Mouse (Mus musculus) neural tube, embryonic 10.5 days (tissue): Measurements from ENCODE around the gene Dgcr2.

ENCODE experiments used
- DNase-seq: peaks from one replicate; pipeline ENCODE4 v3.0.0-alpha.2; 2017; ENCODE audit warnings: low spot score; ENCODE audit errors: extremely low spot score

Dgcr2 gene

DNA sequence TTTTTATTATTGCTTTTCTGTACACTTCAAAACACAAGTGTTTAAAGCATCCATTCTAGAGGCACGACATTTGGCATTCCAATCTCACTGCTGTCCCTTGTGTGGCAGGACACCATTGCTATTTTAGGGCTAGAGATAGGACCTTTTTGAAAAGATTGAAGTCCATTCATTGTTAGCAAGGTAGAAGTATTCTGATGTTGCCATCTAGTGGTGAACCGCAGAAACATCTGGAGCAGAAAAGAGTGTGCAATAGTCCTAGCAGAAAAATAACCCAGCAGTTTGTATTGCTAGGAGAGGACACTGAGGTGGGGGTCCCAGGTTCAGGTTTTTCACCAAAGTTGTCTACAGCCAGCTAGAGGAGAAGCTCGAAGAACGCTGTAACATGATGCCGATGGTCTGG, 86.2 kb downstream of the Dgcr2 start:
- peak; percentile 38 for DNase-seq

DNA sequence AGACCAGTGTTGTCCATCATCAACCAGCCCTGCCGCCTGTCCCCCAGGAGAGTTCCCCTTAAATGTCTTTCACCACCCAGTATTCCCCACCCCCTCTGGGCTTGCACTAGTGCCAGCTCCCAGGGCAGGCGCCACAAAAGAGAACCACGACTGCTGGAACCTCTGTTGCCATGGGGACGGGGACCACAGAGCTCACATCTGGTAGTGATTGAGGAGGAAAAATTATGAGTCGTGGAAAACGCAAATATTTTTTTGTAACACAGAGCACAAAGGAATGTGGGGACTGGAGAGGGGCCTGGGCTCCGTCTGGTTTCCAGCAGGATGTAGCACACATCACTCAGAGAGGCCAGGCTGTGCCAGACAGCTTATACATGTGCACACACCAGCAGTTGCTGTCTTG, 88.7 kb downstream of the Dgcr2 start:
- peak; percentile 74 for DNase-seq

DNA sequence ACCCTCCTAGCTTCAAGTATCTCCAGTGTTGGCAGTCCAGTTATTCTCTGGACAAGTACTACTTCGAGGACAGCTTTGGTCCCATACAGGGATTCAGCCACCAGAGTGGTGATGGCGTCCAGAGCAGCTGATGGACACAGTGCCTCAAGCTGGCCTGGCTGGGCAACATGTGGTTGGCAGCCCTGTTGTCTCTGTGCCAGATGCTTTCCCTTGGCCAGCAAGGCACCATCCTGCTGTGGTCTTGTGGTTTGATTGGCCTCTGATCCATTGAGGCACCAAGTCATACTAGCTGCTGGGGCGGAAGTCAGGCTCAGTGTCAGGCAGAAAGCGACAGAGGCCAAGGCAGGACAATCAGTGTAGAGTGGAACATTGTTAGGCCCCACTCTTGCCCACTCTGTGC, 89.2 kb downstream of the Dgcr2 start:
- DNase-seq = peak; percentile 32

DNA sequence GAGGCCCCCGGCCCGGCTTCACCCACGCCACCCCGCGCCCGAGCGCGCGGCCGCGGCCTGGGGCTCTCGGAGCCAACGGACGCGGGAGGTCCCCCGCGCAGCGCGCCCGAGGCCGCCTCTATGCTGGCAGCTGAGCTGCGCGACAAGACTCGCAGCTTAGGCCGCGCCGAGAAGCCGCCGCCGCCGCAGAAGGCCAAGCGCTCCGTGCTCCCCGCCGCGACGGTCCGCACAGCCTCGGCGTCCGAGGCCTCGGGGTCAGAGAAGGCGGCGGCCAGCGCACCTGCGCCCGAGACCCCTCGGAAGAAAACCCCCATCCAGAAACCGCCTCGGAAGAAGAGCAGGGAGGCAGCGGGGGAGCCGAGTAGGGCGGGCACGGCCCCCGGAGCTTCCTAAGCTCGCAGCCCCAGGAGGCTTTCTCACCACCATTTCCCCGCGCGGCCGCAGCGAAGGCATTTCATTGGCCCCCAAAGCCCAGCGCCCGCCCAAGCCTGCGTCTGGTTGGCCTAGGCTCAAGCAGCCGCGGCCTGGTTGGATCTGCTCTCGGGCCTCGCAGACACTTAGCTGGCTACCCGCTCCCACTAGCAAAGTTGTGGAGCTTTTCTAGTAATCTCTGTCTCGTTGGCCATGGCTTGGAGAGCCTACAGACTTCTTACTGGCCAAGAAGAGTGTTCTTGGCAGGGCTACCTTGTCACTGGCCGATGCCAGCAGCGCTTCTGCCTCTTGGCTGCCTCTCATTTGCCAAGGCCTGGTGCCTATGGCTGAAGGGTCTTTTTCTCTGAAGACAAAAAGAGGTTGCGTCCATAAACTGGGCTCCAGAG, 91.0 kb downstream of the Dgcr2 start:
- peak; percentile 91 for DNase-seq

DNA sequence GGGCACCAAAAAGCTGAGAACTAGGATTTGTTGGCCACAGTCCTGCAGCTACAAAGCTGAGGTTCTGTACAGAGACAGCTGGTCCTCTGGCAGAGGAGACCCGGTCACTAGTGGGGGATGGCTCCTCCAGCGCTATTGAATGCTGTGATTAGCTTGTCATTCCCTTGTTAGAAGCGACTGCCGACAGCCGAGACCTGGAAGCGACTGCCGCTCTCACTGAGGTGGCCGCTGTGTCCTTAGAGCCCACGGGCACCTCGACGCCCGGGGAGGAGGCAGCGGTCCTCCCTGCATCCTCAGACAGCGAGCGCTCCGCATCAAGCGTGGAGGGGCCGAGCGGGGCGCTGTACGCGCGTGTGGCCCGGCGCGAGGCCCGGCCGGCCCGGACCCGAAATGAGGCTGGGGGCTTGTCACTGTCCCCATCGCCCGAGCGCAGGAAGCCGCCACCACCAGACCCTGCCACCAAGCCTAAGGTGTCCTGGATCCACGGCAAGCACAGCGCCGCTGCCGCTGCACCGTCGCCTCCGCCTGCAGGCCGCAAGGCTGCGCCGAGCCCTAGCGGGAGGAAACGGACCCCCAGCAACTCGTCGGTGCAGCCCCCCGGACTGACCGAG, 91.7 kb downstream of the Dgcr2 start:
- DNase-seq = peak; percentile 75

DNA sequence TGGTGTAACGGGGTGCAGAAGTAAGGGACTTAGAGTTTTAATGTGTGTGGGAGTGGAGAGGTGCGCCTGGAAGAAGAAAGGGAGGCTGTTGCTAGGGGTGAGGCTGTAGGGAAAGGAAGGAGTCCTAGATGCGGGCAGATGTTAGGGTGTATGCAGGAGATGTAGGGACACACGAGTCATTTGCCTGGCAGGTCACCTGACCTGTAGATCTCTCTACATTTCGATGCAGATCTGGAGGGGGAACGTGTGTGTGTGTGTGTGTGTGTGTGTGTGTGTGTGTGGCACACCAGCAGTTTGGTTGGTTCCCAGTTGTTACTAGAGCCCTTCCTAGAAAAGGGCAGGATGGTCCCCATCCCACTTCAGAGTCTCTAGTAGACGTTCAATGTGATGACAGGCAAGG, 93.4 kb downstream of the Dgcr2 start:
- DNase-seq = no peak

DNA sequence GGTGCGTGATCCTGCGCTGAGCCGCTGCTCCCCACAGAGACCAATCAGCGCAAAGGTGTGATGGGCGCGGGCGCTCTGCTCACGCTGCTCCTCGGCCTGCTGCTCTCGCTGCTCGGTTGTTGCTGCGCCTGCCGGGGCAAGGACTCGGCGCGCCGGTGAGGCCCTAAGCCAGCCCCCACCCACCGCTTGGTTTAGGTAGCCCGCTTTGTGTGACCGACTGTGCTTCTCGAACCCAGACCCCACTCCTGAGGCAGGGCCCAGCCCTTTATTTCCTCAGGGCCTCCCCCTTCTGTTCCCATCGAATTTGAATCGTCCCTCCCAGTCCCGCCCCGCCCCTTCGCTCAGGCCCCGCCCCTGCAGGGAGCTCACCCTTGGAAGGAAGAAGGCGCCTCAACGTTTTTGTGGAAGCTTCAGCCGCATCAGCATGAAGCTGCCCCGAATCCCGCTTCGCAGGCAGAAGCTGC, 93.9 kb downstream of the Dgcr2 start:
- DNase-seq = peak; percentile 78

DNA sequence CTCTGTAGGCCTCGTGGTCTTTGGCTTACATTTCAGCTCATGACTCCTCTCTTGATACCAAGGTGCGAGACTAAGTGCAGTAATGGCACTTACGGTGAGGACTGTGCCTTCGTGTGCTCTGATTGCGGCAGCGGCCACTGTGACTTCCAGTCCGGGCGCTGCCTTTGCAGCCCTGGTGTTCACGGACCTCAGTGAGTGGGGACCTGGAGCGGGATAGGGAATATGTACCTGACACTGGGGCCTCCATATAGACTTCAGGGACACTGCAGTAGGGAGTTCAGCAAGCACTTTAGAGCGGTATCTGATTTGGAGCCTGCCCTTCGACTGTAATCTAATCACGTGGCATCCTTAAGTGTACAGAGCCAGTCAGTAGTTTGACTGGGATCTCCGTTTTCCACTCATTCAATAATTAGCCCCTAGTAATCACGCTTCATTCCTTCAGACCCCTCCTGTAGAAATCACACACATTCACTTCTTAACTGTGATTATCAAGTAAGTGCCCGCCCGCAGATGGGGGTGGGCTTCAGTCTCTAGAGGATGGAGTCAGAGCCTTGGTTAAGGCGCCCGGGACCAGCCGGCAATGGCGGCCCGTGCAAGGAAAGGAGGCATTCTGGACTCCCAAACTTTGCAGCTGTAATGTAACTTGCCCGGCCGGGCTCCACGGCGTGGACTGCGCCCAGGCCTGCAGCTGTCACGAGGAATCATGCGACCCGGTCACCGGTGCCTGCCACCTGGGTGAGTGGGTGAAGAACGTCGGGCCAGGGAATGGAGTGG, 94.5 kb downstream of the Dgcr2 start:
- DNase-seq = peak; percentile 54

DNA sequence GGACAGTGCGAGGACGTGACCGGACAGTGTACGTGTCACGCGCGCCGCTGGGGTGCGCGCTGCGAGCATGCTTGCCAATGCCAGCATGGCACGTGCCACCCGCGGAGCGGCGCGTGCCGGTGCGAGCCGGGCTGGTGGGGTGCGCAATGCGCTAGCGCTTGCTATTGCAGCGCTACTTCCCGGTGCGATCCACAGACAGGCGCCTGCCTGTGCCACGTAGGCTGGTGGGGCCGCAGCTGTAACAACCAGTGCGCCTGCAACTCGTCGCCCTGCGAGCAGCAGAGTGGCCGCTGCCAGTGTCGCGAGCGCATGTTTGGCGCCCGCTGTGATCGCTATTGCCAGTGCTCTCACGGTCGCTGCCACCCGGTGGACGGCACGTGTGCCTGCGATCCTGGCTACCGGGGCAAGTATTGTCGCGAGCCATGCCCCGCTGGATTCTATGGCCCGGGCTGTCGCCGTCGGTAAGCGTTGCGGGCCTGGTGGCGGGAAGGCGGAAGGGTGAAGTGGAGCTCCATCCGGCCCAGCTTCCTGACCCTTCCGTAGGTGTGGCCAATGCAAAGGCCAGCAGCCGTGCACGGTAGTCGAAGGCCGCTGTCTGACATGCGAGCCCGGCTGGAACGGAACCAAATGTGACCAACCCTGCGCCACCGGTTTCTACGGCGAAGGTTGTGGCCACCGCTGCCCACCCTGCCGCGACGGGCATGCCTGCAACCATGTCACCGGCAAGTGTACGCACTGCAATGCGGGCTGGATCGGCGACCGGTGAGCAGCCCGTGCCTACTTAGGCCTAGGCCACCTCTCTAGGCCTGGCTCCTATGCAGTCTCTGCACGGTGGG, 95.3 kb downstream of the Dgcr2 start:
- peak; percentile 62 for DNase-seq

DNA sequence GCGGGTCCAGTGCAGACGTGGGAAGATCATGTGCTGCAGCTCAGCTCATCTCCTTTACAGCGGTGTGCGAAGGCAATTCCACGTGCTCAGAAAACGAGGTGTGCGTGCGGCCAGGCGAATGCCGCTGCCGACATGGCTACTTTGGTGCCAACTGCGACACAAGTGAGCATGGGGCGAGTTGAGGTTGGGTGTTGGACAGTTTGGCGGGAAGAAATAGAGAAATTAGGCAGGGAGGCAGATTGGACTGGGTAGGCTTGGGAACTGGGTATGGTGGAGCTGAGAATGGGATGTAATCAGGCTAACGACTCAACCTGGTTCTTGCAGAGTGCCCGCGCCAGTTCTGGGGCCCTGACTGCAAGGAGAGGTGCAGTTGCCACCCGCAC, 95.9 kb downstream of the Dgcr2 start:
- DNase-seq = no peak

DNA sequence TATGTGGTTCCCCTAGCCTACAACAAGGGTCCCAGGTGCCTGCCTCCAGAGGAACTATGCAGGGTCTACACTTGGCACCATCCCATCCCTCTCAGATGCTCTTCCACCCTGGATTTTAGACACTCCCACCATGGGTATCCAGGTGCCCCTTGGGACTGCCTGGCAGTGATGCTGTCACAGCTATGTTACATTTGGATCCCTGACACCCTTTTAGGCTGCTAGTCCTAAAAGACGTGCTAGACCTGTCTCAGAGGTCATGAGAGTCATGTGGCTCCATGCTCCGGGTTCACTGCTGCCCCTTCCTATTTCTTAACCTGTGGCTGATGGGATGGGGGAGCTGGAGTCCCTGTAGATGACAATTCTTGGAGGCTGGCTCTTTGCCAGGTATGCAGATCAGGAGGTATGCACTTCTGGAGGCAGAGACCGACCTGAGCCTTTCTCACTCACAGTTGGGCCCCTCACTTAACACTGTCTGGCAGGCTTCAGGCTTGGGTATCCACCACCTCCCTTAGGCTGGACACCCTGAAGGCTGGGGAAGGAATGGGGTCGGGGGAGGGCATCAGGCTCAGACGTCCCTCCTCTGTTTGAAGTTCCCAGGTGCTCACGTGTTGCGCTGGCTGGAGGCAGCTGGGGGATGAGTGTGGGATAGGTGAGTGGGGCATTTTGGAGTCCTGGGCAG, 96.4 kb downstream of the Dgcr2 start:
- DNase-seq = peak; percentile 40

DNA sequence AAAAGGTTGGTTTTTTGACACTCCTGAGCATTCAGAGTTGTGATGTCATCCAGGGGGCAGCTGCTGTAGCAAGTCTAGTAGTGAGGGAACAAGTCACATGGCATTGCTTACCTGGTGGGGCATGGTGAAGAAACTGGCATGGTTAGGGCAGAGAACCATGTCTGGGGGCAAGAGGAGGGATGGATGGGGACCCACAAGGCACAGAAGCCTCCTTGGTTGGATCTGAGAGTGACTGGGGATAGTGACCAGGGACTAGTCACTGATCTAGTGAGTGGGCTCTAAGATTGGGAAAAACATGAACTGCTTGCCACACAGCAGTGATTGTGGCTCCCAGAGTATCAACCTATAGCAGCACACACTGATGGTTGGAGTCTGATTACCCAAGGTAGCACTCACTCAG, 98.8 kb downstream of the Dgcr2 start:
- DNase-seq = peak; percentile 27

DNA sequence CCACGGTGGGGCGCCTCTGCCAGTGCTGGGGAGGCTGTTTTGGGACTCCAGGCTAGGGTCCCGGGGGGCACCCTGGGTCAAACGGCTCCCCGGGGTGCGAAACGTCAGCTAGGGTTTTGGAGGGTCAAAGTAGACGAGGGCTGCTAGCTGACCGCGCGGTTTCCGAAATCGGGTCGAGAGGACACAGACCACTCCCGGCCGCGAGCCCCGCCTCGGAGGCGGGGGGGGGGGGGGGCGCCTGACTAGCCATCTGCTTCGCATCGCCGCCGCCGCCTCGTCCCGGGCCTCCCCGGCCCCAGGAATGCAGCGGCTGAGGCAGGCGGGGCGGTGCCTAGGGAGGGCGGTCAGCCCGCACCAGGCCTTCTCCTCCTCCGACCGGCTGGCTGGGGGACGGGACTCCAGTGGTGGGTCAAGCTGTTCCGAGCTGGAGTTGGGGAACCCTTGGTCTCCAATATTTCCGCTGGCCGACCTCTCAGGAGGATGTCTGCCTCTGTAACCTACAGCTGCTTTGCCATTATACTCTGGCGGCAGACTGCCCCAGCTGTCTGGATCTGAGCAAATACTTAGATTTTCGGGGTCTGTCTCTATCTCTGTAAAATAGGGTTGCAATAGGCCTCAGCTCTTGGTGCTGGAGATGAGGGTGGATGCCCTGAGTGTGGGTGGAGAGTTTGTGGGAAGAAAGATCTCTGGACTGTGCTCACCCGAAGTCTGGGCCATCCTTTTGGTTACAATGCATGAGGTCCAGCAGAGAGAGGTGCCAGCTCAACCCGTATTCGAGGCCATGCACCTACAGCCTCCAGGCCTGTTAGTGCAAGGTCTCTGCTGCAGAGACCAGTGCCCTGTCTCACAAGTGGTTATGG, 99.8 kb downstream of the Dgcr2 start:
- DNase-seq = no peak

DNA sequence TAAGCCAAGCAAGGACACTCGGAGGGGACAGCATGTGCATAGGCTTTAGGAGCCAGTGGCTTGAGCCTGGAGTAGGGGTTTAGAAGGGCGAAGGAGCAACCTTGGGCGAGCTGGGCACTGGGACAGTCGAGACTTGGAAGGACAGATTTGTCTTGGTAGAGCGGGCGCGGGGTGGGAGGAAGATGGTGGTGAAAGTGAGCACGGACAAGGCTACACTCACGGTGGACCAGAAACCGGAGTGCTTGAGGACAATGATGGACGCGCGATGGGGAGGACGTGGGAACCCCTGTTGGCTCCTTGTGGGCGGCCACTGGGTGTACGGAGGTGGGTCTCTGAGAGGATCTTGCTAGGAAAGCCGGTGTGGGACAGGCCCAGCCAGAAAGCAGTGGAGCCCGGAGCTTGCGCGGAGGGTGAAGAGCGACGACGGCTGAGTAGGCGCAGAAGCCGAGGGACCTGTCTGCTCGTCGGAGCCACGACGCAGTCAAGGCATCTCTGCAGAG, 100.5 kb downstream of the Dgcr2 start:
- peak; percentile 81 for DNase-seq

DNA sequence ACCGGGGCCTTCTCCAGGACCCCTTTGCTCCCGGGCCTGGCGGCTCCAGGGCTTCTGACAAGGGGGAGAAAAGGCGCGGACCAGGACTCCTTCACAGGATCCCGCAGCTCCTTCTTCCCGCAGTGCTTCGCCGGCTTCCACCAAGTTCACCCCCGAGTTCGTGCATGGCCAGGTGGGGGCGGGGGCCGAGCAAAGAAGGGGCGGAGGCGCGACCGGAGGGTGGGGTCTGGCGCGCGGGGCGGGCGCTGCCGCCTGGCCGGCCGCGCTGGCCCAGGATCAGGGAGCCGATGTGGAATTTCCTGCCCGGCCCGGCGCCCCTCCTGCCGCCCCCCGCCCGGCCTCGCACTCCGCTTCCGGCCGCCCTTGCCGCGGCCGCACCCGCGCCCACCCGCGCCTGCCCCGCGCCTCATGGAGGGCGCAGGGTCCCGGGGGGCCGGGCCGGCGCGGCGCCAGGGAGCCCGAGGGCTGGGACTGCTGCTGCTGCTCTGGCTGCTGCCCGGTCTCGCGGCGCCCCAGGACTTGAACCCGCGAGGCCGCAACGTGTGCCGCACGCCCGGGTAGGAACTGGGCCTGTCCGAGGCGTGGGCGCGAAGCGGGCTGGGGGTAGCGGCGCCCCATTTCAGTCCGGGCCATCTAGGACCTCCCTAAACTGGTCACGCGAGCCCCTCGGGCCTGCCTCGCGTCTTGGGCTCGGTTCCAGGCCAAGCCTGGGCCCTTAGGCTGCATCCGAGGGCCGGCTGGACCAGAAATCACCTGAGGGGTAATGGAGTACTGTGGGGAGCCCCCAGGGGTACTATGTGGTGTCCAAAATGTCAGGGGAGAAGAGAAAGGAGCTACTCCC, 101.2 kb downstream of the Dgcr2 start, which contains the start of gene Scarf2:
Gene Scarf2, plus strand, starts transcription at position 312 of the 841 bp plus-strand sequence.
- DNase-seq = peak; percentile 73

DNA sequence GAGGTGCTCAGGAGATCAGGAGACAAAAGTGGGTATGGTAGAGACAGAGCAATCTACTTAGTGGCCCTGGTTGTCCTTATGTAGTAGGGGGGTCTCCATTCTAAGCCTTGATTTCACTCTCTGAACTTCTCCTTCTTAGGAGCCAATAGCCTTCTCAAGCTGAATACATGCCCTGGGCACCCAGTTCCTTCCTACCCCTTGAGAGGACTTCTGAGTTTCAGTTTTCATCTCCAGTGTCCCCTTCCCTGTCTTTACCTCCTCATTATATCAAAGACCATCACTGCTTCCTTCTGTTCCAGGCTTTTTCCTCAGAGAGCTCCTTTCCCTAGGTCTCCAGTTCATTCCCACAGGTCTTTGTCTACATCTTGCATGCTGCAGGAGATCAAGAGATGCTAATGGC, 101.8 kb downstream of the Dgcr2 start:
- peak; percentile 18 for DNase-seq

DNA sequence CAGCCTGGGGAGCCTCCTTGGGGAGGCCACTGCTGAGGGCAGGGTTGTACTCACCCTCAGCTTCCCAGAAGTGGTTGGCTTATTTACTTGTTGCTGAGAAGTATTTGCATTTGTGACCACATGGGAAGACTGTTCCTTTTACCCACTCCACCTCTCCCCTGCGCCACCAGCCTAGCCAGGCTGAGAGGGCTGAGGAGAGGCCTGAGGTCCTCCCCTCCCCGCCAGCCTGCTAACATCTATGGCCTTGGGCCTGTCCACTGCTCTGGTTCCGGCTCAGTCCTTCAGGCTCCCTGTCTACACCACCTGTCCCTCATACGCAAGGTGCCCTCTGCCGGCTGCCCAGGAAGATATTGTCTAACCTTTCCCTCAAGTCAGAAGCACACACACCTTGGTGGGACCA, 102.7 kb downstream of the Dgcr2 start:
- DNase-seq = no peak

DNA sequence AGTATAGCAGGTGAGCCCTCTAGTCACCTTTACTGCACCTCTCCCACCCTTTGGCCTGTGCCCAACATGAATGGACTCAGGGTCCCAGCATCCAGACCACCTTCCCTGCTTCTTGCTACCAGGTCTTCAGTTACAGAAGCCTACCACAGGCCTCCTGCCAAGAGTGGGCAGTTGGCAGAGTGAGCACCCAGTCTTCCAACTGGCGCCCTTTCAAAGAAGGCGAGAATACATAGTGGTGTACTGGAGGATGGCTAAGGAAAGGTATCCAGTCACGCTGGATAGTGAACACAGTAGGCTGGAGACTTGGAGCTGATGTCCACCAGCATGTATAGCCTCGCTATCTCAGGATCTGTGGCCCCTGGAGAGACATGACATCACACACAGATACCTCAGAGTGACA, 104.3 kb downstream of the Dgcr2 start:
- DNase-seq = no peak

DNA sequence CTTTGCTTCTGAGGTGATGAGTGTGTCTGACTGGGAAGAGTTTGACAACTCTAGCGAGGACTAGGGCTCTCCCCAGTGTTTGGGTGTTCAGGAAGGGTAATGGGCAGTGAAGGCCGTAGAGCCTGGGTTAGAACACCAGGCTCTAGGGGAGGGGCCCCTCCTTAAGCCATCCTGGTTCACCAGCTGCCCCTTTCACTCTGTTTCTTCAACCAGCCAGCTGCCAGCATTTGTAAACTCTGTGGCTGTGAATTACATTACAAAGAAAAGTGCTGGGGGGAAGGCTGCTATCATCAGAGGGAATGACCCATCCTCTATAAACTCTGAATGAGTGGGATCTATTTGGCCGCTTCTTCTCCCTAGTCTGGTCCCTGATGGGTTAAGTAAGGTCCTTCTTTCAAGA, 105.6 kb downstream of the Dgcr2 start:
- DNase-seq = no peak
